Mouse (Mus musculus): ENCODE data around the gene Rpap3.

Gene Rpap3

DNA sequence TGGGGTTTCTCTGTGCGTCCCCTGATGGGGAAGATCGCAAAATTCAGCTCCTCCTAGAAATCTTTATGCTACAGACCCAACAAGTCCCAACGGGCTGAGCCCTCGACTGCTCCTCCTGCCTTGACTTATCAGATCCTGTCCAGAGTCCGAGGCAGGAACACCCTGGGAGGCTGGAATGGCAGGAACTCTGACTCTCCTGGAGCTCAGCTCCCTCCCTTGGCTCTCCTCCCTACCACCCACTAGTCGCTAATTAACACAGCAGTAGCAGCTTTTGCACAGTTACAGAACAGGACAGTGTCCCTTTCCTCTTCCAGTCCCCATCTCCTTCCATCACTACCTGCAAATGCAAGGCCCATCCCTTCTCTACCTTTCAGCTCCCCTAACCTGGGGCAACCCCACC, 24.7 kb upstream of the Rpap3 start:
- DNase-seq (ENCODE audit: low spot score), result no peak

DNA sequence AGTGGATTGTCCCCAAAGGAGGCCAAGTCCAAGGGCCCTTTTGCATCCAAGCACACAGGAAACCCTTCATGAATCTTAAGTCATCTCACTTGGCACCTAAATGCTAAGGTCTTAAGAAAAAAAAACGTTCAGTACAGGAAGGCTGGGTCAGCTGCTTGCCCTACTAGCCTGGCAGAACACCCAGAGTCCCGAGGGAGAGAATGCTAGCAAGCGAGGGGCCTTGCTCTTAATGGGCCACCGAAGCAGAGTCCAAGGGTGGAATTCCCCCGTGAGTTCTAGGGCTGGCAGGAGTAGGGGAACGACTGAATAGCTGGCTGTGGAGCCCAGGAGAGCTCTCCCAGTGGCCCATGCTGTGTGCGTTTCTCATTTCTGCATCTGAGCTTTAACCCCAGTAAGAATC, 23.2 kb upstream of the Rpap3 start:
- DNase-seq (ENCODE audit: low spot score), result no peak

DNA sequence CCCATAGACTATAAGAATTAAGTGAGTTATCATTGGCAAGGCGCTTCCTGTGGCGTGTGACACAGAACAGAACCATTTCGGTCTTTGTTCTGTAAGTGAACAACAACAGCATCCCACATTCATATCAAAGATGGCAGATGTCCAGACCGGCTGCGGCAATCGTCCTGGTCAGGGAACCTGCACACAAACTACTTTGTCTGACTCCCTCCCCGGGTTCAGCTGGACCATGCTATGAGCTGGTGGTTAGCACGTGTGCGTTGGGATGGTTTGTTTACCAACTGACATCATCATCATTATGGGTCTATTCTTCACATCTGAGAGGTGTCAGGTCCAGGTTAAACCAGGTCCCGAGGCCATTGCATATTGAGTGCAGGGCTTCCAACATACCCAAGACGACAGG, 22.8 kb upstream of the Rpap3 start:
- DNase-seq (ENCODE audit: low spot score), result no peak

DNA sequence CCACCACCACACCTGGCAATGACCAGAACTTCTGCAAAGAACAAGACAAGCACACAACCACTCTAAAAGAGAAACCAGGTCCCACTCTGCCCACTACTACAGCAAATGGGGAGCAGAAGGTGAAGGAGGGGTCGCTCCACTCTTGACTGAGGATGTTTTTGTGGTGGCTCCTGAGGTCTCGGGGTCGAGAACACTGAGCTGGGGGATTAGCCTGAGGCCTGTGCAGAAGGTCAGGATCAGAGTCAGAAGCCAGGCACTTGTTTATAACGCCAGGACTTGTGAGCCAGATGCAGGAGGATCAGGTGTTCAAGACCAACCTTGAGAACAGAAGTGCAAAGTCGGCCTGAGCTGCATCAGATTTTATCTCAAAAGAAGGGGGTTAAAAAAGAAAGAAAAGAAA, 21.9 kb upstream of the Rpap3 start:
- DNase-seq (ENCODE audit: low spot score), result no peak

DNA sequence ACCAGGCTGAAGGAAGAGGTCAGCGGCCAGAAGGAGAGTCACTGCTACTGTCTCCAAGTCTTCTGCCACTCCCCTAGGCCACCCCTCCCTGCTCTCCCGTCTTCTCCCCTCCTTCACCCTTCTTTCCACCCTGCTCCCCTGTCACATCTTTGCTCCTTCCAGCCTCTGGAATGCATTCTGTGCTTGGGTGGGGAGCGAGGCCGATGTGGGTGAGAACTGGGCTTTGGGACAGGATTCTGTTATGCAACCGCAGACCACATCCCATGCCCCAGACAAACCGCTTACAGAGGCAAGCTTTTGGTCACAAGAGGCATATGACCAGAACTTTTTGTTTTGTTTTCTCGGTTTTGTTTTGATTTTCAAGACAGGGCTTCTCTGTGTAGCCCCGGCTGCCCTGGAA, 21.4 kb upstream of the Rpap3 start:
- no peak for DNase-seq (ENCODE audit: low spot score)

DNA sequence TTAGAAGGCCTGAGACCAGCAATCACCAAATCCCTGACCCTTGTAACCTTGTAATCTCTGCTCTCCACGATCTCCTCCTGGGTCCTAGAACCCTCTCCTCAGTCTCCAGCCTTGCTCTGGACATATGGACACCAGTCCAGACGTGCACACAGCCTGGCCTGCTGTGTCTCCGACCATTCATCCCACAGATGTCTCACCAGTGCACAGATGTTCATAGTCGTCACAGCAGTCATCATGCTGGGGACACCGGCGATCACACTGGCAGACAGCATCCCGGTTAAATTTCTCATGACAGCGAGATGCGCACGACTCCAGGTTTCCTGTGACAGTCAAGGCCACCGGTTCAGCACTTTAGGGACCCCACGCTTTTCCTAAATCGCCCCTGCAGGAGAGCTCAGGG, 20.7 kb upstream of the Rpap3 start:
- no peak for DNase-seq (ENCODE audit: low spot score)

DNA sequence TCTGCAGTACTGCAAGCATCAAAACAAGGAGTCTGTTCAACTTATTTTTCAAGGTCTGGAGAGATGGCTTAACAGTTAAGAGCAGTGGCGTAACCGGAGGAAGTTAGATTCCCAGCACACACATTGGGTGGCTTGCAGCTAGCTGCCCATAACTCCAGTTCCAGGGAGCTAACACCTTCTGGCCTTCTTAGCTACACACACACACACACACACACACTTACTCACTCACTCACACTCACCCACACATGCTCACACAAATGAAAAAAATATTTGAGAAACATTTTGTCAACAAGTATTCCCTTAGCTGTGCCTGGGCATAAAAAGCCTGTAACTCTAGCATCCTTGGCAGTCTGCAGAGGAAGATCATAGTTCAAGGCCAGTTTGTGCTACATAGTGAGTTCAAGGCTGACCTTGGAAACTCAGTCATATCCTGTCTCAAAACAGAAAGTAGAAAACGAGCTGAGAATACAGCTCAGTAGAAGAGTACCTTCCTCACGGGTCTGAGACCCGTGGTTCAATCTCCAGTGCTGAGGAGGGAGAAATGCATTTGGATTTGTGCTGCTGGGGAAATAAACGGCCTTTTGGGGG, 19.7 kb upstream of the Rpap3 start:
- DNase-seq (ENCODE audit: low spot score), result no peak

DNA sequence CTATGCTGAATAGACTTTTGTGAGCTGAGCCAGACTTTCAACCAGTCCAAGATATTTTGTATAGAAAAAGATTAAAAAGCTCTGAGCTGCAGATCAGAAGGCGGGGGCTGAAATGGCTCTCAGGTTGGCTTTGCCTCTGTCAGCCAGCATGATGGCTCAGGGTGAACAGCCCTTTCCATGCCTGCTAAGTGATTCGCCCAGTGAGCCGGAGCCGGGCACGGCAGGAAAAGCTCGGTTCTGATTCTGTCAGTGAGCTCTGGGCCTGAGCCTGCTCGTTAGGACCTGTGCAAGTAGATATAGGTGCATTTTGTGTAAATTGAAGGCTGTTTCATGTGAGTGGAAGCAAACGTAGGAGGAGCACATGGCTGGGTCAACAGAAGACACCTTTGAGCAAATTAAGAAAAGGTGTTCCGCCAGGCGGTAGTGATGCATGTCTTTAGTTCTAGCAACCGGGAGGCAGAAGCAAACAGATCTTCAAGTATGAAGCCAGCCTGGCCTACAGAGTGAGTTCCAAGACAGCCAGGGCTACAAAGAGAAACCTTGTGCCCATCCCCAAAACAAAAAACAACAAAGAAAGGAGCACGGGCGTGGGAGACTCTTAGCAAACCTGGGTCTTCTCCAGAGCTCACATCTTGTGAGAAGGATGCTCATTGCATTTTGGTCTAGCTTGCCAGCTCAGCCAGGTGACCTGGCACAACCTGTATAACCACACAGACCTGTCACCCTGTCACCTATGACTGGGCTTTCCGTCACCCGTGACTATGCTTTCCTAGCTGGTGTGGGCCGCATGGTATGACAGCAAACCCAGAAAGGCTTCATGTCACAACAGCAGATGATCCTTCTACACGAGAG, 18.9 kb upstream of the Rpap3 start:
- DNase-seq (ENCODE audit: low spot score), result no peak

DNA sequence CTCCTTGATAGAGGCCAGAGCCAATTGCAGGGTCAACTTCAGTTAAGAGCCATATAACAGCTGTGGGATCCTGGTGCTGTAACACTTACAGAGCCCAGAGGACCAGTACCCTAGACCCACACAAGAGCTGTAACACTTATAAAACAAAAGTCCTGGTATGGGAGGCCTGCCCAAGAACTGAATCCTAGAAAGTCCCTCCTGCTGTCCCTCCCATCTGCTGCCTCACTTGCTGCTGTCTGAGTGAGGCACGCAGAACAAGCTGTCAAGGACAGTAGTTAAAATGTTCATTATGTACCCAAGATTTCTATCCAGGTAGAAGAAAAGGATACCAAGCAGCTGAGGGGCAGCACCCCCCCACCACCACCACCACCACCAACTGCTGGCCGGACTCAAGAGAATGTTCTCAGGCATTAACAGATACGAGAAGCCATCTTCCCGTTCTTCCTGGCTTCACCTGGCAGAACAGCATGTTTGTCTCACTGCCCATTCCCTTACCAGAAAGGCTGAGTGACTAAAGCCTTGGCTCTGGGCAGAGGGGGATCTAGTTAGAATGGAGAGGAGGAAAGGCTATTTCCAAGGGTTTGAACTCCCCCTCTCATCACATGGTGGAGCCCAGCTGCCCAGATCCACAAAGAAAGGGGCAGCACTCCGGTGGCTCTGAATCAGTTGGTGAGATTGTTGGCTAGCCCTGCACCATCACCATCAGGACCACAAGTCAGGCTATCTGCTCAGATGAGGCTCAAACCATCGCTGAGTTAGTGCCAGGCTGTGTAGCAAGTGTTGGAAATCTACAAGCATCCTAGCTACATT, 18.1 kb upstream of the Rpap3 start:
- DNase-seq (ENCODE audit: low spot score), result no peak

DNA sequence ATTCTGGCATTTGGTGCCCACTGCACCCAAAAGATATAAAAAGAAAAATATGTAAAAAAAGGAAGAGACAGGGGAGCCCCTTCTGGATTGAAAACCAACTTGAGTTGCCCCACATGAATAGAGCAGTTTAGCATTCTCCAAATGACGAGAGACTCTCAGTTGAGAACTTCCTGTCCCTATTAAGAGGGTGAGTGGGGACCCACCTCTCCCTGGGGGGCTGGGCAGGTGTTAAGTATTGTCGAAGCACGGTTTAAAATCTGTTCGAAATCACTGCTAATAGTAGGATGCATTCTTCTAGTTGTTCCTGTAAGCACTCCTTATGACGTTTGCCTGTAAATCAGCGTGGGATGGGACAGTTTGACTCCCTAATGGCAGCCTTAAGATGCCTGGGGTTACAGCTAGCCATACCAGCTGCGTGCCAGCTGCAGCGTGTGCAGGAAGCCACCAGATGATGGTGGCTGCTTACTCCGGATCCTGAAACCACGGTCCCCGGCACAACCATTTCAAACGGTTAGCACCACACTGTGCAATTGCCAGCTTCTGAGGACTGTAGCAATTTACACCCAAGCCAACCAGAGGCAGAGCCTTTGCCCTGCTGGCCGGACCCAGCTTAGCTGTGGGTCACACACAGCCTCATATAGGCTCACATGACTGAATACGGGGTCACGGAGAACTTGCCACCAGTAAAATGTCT, 15.5 kb upstream of the Rpap3 start:
- DNase-seq (ENCODE audit: low spot score), result no peak

DNA sequence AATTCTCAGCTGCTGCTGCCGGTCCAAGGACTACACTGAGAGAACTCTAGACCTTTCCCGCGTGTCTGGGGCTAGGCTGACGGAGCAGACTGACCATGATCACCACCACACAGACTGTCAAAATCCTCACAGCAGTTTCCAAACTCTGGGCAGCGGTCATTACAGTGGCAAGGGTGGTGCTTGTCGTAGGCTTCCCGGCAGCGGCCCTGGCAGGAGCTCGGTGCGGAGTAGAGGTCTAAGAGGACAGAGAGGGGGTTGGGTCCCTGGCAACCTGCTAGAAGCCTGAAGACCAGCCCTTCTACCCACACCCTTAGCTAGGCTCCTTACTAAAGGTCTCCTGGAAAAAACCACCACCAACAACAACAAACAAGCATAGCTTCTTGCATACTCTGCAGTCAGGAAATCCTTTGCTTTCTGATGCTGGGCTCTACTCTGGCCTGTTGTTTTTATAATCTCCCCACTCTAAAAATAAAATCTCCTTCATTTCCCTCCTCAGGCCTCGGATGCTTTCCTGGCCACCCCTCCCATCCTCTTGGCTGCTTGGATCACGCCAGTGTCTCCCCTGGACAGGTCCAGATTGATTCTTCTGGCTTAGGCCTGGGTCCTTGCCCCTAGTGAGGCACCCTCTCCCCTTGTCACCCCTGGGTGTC, 14.5 kb upstream of the Rpap3 start:
- no peak for DNase-seq (ENCODE audit: low spot score)

DNA sequence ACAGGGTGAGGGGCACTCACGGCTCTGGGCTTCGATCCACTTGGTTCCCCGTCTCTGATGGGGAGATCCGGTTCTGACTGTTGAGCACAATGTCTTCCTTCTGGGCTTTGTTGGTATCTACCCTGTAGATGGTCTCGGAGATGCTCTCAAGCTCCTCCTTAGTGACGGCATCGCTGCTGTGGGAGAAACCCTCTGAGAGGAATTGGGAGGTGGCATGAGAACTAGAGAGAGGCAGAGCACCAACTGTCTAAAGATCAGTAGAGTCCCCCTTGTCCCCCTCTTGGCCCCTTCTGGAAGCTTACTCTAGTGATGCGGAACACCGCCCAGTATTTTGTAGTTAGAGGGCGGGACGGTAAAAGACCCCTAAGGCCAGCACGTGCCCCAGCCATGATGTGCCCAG, 13.9 kb upstream of the Rpap3 start:
- no peak for DNase-seq (ENCODE audit: low spot score)

DNA sequence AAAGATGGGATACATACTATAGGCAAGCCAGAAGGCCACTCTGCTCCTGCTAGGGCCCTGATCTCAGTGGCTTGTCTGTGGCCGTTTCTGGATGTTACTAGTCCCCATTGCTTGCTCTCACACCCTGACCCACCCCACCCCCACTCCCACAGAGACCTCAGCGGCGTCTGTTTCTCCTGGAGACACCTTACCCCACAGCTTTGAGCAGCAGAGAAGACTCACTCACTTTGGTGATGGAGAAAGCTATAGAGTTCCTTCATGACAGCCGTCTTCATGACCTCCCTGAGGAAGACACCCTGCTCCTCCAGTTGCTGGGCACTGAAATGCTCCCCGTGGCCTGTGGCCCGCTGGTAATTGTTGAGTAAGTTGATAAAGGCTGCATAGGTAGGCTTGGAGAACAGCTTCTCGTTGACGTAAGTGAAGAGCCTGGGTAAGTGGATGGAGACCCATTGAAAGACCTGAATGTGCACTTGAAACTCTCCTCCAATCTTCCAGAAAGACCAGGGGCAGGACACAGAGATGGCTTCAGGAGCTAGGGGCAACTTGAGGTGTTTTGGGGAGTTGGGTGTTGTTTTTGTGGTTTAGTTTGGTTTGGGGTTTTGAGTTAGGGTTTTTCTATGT, 13.0 kb upstream of the Rpap3 start:
- no peak for DNase-seq (ENCODE audit: low spot score)

DNA sequence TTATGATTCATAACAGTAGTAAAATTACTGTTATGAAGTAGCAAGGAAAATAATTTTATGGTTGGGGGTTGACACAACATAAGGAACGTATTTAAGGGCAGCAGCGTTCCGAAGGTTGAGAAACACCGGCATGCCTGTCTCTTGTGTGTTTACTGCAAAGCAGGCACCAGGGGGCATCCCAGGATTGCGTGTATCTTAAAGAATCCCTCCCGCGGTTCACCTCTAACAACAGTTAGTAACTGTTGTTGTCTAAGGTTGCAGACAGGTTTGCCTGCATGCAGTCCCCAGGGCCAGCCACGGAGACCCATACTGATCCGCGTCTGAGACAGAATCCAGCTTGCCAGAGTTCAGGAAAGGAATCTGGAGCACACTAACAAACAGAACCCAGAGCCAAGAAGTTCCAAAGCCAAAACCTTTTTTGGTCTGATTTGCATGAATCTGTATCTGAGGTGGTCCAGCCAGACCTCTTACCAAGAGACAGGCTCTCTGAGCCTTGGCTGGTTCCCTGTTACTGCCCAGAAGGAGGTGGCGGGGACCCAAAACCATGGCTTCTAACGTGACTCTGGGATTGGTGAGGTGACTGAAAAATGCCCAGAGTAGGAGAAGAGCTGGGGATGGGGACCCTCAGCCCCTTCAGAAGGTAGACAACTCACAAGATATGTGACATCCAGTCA, 12.4 kb upstream of the Rpap3 start:
- DNase-seq (ENCODE audit: low spot score), result peak; percentile 47

DNA sequence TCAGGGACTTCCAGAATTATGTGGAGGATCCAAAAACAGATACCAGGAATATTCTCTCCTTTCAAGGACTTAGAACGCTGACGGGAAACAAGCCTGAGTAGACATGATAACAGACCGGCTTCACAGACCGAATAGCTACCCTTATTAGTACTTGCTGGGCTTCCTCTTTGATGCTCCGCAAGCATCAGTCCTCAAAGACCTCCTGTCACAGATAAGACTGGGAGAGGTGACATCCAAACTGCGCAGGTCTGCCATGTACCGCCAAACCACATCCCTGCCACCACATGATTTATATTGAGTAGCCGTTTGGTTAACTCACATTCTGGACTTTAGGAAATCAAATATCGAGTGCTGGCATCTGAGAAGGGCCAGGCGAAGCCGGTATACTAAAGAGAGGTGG, 11.2 kb upstream of the Rpap3 start:
- DNase-seq (ENCODE audit: low spot score), result no peak

DNA sequence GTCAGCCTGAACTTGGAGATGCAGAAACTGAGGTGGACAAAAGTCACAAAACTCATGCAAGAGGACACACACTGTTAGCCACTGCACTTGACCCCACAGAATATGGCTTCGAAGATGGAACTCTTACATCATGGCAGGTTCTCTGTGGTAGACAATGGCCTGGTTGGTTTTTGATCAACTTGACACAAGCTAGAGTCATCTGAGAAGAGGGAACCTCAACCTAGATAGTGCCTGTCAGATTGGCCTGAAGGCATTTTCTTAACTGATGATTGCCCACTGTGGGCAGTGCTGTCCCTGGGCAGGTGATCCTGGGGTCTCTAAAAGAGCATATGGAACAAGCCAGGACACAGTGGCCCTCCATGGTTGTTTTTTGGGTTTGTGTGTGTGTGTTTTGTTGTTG, 10.1 kb upstream of the Rpap3 start:
- DNase-seq (ENCODE audit: low spot score), result no peak

DNA sequence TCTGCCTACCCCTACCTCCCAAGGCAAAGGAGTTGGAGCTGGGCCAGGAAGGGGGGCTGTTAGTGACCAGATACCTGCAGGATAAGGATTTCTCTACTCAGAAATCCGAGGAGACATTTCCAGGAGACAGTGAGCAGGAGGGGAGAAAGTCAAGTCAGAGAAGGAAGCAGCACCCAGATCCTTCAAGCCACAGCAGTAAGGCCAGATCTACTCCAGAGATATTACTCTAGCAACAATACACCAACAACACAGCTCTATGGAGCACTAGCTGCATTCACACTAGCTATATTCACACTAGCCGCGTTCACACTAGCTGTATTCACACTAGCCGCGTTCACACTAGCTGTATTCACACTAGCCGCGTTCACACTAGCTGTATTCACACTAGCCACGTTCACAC, 9.5 kb upstream of the Rpap3 start:
- DNase-seq (ENCODE audit: low spot score), result no peak

DNA sequence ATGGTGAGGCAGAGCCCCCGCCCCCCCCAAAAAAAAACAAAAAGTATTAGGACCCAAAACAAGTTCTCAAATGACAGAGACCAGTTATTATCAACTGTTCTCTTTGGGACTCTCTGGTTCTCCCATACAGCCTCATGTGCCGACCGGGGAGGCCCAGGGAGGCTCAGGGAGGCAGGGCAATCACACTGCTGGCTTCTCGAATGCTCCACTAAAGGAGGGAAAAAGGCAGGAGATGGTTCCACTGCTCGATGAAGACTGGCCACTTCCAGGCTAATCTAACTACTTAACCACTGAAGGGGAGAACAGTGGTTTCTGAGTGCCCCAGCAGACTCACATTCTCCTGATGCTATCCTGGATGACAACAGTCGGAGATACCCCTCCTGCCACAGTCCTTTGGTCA, 6.9 kb upstream of the Rpap3 start:
- DNase-seq (ENCODE audit: low spot score), result no peak

DNA sequence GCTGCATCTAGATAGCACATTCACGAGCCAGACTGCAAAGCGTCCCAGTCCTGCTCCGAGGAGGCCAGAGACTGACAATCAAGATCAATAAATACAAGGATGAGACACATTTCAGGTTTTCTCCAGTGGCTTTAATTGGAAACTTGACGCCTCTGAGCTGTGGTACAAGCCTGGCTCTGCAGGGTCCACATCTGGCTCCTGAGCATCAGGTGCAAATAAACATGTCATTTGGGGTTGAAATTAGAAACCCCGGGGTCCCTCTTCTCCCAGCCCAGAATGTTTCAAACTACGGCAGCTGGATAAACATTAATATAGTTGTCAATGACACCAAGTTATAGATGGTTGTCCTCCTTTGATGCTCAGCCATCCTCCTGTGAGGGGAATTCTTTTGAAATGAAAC, 5.3 kb upstream of the Rpap3 start:
- DNase-seq (ENCODE audit: low spot score), result no peak

DNA sequence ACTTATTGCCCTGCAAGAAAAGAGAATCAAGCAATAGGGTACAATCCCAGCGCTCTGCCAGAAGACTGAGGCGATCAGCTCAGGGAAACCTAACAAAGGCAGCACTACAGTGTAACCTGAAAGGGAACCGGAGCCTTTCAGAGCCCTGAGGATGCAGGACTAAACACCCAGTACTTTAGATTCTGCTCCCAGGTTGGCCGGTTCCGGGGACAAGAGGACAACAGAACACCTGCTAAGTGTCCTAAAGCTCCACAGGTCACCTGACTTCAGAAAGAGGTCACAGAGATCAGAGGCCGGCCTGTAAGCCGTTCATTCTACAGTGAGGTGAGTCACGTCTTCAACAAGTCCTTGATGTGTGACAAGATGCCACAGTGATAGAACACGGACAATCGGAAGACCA, 9.0 kb downstream of the Rpap3 start:
- DNase-seq (ENCODE audit: low spot score), result no peak

DNA sequence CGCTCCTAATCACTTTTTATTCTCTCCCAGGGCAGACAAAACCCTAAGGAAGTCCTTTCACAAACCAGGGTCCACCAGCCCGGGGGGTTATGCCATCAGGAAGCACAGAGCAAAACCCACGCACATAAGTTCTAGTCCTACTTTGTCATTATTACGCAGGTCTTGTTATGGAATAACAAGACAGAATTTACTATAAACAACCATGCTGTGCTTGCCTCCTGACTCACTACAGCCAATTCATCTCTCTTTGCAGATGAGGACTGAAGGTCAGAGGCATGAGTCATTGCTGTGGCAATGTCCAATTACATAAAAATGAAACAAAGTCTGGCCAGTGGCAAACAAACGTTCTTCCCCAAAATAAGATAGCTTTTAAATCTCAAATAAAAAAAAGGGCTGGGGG, 12.2 kb downstream of the Rpap3 start:
- no peak for DNase-seq (ENCODE audit: low spot score)
